Mouse (Mus musculus) cerebellum, adult 2 months (tissue): ENCODE results near the gene Rps12.

ENCODE experiments used
- CTCF ChIP-seq: fragments of 200-500 bp; IDR thresholded peaks from 2 replicates; pipeline ENCODE4 v1.5.1; 2011; ENCODE audit warnings: low read depth, mild to moderate bottlenecking, control low read depth, low read length, moderate library complexity, borderline replicate concordance; ENCODE audit not compliant: insufficient read depth
- POLR2A ChIP-seq: fragments of 200-500 bp; IDR thresholded peaks from 2 replicates; pipeline ENCODE4 v1.6.1; 2011; ENCODE audit warnings: low read length, control low read depth, borderline replicate concordance; ENCODE audit not compliant: insufficient read depth

GRCm38 (mm10) chr10:23788056-23788600 is 1.1 kb upstream of the Rps12 start:
- TF ChIP-seq CTCF (no peak), POLR2A (no peak)
